Mouse (Mus musculus) intestine, embryonic 16.5 days (tissue): ENCODE data around the gene P2ry12. TPM values are rescaled to one million over a fixed set of nuclear protein-coding genes. Genes with fewer than 3 reads are reported as not detected.

Experiments used
- ATAC-seq: fragments of 200-750 bp; cut with Nextera tagmentation; 2 replicates; pipeline ENCODE4 v1.8.0; 2017; ENCODE audit warnings: moderate TSS enrichment, moderate library complexity
- H3K27ac ChIP-seq: fragments of 300-500 bp; sonication (generic); 2 replicates; pipeline ENCODE4 v1.5.1; 2014; ENCODE audit warnings: mild to moderate bottlenecking, low read length
- H3K27me3 ChIP-seq: fragments of 300-500 bp; sonication (generic); replicated peaks from 2 replicates; pipeline ENCODE4 v1.6.1; 2014; ENCODE audit warnings: low read length, control low read depth, mixed read lengths; ENCODE audit not compliant: control insufficient read depth, insufficient read depth
- H3K36me3 ChIP-seq: fragments of 300-500 bp; sonication (generic); 2 replicates; pipeline ENCODE4 v1.6.1; 2014; ENCODE audit warnings: low read length, control low read depth; ENCODE audit not compliant: control insufficient read depth, insufficient read depth
- H3K4me1 ChIP-seq: fragments of 300-500 bp; sonication (generic); 2 replicates; pipeline ENCODE4 v1.6.1; 2014; ENCODE audit warnings: low read length, control low read depth, mixed read lengths; ENCODE audit not compliant: control insufficient read depth, insufficient read depth
- H3K4me2 ChIP-seq: fragments of 300-500 bp; sonication (generic); 2 replicates; pipeline ENCODE4 v1.6.1; 2014; ENCODE audit warnings: low read depth, low read length, control low read depth
- H3K4me3 ChIP-seq: fragments of 300-500 bp; sonication (generic); 2 replicates; pipeline ENCODE4 v1.5.1; 2014; ENCODE audit warnings: mild to moderate bottlenecking, low read length
- H3K9ac ChIP-seq: fragments of 300-500 bp; sonication (generic); 2 replicates; pipeline ENCODE4 v1.6.1; 2014; ENCODE audit warnings: low read depth, low read length
- H3K9me3 ChIP-seq: fragments of 300-500 bp; sonication (generic); 2 replicates; pipeline ENCODE4 v1.6.1; 2016; ENCODE audit warnings: low read length, control low read depth; ENCODE audit not compliant: control insufficient read depth
- WGBS: fragments of 180-500 bp; shearing (Covaris S2); extraction: QIAGEN DNeasy Blood & Tissue Kit; methylation state at CpG from one replicate; pipeline ENCODE4 v1.1.7; 2014; 5-methylcytosine and 5-hydroxymethylcytosine counted together
- polyA plus RNA-seq: library from polyadenylated mRNA; unstranded; fragments of >200 nt; fragmentation: Nextera tagmentation; extraction: Ambion mirVana; gene quantifications from 2 replicates; pipeline ENCODE4 v1.2.1, GENCODE M21; 2015

Gene P2ry12
- polyA plus RNA-seq, 1 experiment from 2014 or later, result 1.7 TPM

DNA sequence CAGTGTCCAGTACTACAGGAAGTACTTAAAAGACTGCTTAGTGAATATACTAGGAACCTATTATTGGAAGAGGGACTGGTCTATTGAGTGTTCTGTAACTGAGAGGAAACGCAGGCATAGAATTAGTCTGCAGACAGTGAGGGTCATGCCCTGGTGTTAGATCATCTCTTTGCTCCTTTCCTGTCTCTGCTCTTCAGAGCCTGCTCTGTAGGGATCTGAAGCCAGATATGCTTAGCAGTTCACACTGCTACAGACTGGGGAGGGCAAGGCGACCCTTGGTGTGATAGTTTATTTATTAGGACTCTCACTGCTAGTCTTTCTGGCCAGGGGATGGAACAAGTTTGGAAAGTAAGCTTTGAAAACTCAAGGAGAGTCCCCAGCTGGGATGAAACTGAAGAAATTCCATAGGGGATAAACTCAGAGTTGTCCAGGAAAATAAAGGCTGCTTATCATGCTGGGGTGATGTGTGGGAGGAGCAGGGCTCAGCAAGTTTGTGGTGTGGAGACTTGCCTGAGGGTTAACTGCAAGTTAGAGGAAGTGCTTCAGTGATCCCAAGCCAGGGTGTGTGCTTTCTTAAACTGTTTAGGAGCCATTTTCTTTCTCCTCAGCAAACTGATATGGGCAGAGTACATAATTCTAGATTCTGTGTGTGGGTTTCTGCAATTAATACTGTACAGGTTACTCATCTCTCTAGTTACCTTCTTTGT is 92.6 kb downstream of the P2ry12 start:
- H3K27ac ChIP-seq, result no peak overlapping the region
- no peak overlapping the region for H3K4me3 ChIP-seq
- H3K4me1 ChIP-seq, result peaks cover 5% of the 10 kb centered on the region; the same call in 1 of the 2 replicates
- 47% methylated on average over 2 of the region's 2 CpGs for WGBS
- H3K36me3 ChIP-seq, result no peaks in the 10 kb centered on the region
- no peaks in the 10 kb centered on the region for H3K27me3 ChIP-seq
- H3K9ac ChIP-seq, result no peak overlapping the region
- no peaks in the 10 kb centered on the region for H3K9me3 ChIP-seq
- ATAC-seq, result peak; percentile 44
- H3K4me2 ChIP-seq, result no peak overlapping the region

DNA sequence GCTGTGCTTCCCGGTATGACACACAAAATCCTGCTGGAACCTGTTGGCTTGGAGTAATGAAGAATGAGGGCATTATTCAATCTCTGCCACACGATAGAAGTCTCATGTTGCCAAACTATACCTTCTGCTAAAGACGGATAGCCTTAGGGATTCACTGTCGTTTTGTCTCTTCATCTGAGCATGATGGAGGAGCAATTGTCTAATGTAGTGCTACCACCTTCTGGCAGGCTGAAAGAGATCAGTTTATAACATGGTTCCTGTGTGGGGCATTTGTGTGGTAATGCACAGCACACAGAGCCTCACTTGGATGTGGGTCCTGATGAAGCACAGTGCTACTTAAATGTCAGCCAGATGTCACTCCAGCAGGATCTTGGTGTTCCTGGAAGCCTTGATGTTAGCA is 93.5 kb downstream of the P2ry12 start:
- Histone ChIP-seq H3K9ac (no peak overlapping the region), H3K36me3 (no peaks in the 10 kb centered on the region), H3K27ac (no peak overlapping the region), H3K27me3 (no peaks in the 10 kb centered on the region), H3K9me3 (no peaks in the 10 kb centered on the region), H3K4me1 (peaks cover 5% of the 10 kb centered on the region; the same call in 1 of the 2 replicates), H3K4me3 (no peak overlapping the region), H3K4me2 (no peak overlapping the region)
- WGBS, result 80% methylated on average over 4 of the region's 4 CpGs
- no peak for ATAC-seq

- Histone ChIP-seq H3K27me3 (no peaks in the 10 kb centered on the region), H3K4me1 (peaks cover 5% of the 10 kb centered on the region; the same call in 1 of the 2 replicates), H3K4me3 (no peak overlapping the region), H3K9ac (no peak overlapping the region), H3K4me2 (no peak overlapping the region), H3K36me3 (no peaks in the 10 kb centered on the region), H3K27ac (no peak overlapping the region), H3K9me3 (no peaks in the 10 kb centered on the region)
- ATAC-seq, result no peak
- WGBS, result 88% methylated on average over 6 of the region's 6 CpGs
These were observed 94.2 kb downstream of the P2ry12 start for GRCm38 (mm10) chr3:59168476-59168875.

DNA sequence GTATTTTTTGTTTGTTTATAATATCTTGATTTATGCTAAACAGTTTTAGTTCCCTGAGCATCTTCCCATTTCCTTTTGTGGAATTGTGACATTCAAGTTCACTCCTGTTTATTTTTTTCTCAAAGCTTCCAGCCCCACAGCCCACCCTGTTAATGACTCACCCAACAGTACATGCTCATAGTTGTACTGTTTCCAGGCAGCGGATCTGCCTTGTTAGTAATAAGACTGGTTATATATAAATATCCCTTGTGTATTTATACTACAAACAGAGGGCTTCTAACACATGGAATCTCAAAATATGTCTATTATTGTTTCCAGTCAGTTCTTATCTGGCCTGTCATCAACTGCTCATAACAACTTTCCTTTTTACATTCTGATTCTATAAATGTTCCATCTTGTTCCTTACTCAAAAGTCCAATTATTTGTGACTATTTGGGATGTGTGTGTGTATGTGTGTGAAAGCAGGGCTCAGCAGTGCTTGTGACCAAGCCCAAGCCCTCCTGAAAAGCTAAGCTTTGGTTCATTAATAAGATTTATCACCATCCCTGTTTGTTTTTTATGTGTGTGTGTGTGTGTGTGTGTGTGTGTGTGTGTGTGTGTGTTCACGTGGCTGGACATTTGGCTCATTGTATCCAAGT is 95.1 kb downstream of the P2ry12 start:
- Histone ChIP-seq H3K36me3 (no peaks in the 10 kb centered on the region), H3K27me3 (no peaks in the 10 kb centered on the region), H3K27ac (peak overlapping the region; percentile 63), H3K4me2 (no peak overlapping the region), H3K9ac (no peak overlapping the region), H3K4me1 (peaks cover 5% of the 10 kb centered on the region; the same call in 1 of the 2 replicates), H3K9me3 (no peaks in the 10 kb centered on the region), H3K4me3 (no peak overlapping the region)
- WGBS, result 53% methylated on average over 2 of the region's 2 CpGs
- ATAC-seq, result peak; percentile 81

Other genes starting within 250 kb of the P2ry12 start
- gene Gpr171, start 161.1 kb downstream of the P2ry12 start, polyA plus RNA-seq, result 0.91 and 1.2 TPM in 2 replicates
- 10.4 and 12.1 TPM in 2 replicates for gene P2ry14, start 109.3 kb downstream of the P2ry12 start, polyA plus RNA-seq
- not detected in 2 replicates for gene Gpr87, start 67.8 kb downstream of the P2ry12 start, polyA plus RNA-seq
- gene P2ry13, start 52.0 kb downstream of the P2ry12 start, polyA plus RNA-seq, result 1.3 and 1.6 TPM in 2 replicates
- gene Igsf10, start 81.5 kb upstream of the P2ry12 start, polyA plus RNA-seq, result 4.9 and 5.3 TPM in 2 replicates